Mouse (Mus musculus): Measurements from ENCODE around the gene Fam222b.
"Not testable (repeated sequence)": the region's sequence is repeated elsewhere in the genome, so short reads cannot be mapped to it uniquely, and the experiment has no call there.

Gene Fam222b

DNA sequence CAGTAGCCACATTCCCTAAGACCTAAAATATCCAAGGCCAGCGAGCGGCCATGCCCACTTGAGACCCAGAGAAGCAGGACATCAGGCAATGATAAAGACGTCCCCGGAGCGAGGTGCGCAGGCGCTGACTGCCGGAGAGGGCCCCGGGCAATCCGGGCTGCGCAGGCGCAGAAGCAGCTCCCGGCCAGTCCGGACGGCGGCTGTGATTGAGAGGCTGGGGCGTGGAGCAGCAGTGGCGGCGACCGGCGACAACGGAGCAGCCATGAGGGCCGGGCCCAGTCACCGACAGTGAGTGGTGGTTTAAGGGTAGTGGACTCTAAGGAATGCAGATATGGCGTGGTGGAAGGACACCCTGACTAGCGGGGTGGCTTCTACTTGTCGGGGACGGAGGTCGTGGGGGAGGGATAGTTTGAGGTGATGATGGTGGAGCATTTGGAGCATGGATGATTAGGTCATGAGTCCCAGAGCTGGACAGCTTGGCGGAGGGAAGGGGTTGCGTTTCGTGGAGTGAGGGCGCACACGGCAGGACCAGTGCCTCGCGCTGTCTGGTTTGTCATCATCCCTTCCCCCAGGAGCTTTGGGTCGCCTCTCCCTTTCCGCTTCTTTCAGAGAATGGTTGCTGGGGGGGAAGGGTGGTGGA, at the start of gene Fam222b:
Gene Fam222b, plus strand, starts transcription at position 157 of the 640 bp plus-strand sequence.
- DNase-seq (ENCODE audit: low spot score) = peak; percentile 83

DNA sequence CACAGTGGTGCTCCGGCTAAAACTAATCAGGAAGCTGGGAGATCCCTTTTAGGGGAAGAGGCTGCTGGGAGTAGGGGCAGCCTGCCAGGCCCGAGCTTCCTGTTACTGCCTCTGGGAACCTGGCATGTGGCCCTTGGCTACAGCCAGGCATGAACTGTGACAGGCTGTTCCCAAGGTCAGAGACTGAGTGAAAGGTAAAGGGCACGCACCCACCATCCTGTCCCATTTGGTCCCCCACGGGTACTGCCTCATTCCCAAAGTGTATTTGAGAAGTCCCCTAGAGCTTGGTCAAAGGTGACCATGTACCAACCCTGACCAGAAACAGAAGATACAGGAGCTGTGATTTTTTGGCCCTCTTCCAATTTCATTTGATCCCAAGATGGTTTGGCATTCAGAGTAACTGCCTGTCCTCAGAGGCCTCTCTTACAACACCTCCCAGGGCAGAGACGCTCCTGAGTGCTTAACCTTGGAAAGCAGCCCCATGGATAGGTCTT, 49.7 kb upstream of the Fam222b start:
- no peak for DNase-seq (ENCODE audit: low spot score)

DNA sequence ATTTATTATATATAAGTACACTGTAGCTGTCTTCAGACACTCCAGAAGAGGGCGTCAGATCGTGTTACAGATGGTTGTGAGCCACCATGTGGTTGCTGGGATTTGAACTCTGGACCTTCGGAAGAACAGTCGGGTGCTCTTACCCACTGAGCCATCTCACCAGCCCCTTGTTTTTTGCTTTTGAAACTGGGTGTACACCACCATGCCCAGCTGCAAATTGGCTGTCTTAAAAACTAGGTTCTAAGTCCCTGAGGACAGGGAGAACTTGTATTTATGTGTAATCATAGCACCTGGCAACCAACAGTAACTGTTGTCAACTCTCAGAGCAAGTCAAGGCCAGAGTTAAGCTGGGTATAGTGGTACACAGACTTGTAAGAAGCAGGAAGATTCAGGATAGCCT, 45.8 kb upstream of the Fam222b start:
- DNase-seq (ENCODE audit: low spot score) = not testable (repeated sequence)

GRCm38 (mm10) chr11:78053078-78053477, 41.4 kb upstream of the Fam222b start:
- no peak for DNase-seq (ENCODE audit: low spot score)

DNA sequence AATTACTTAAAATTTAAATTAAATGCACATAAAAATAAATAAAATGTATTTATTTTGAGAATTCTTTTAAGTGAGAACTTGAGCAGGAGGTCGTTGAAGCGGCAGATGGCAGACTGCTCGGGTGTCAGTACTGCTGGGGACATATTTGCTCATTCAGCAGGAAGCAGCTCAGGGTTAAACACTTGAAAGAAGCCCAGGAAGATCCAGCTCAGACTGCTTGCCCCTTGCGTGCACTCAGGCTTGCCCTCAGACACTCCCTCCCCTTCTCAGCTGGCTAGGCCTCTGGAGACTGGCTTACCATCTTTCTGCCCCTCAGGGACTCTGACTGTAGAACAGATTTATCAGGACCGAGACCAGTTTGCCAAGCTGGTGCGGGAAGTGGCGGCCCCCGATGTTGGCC, 37.5 kb upstream of the Fam222b start:
- no peak for DNase-seq (ENCODE audit: low spot score)

GRCm38 (mm10) chr11:78059833-78060757, 34.4 kb upstream of the Fam222b start:
- peak; percentile 28 for DNase-seq (ENCODE audit: low spot score)

- no peak for DNase-seq (ENCODE audit: low spot score)
Observed at GRCm38 (mm10) chr11:78062563-78062962, 31.9 kb upstream of the Fam222b start.

DNA sequence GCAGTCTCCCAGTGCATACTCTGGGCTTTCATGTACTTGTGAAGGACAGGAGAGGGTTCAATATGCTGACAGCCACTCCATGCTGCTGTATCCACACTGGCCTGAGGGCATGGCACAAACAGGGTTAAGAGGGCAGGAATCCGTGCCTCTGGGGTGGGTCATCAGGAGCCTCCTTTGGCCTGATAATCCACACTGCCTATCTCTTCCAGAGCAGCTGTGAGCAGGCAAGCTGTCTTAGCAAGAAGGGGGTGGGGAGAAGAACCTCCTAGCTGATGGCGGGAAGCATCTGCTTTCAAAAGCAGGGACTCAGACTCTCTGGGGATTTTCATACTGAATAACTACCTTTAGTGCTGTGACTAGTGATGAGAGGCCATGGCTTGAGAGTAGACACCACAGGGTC, 28.6 kb upstream of the Fam222b start:
- DNase-seq (ENCODE audit: low spot score) = no peak

DNA sequence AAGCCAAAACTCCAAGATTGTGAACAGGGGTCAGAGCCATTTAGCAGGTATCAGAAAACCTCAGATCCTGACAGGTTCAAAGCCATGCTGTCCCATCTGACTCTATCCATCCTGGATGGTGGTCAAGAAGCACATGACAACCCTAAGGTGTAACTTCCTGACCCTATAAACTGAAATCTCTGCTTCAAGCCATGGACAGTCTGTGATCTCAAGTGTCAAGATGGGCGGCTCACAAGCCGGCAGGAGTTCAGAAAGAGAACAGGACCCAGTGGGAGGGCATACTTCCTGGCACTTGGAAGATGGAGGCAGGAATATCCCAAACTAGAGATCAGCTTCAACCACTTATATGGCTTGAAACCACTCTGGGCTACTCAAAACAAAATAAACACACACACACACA, 27.8 kb upstream of the Fam222b start:
- DNase-seq (ENCODE audit: low spot score) = no peak

GRCm38 (mm10) chr11:78067566-78067965, 26.9 kb upstream of the Fam222b start:
- no peak for DNase-seq (ENCODE audit: low spot score)

GRCm38 (mm10) chr11:78069130-78069529, 25.3 kb upstream of the Fam222b start:
- DNase-seq (ENCODE audit: low spot score) = no peak

GRCm38 (mm10) chr11:78069646-78070045, 24.8 kb upstream of the Fam222b start:
- DNase-seq (ENCODE audit: low spot score) = no peak

DNA sequence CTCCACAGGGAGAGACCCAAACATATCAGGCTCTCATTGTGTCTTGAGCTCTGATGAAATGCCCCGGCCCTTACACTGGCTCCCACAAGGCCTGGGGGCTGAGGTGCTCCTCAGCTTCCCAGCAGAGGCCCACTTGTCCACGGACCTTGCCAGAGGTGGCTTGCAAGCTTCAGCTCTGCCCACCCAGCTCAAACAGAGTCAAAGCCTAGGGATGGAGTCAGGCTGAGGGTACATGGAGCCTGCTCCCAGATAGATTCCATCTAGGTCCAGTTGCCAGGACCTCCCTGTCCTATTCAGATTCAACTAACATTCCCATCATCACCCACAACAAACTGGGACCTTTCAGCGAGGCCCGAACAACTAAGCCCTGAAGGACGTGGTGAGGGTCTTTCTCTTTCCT, 22.5 kb upstream of the Fam222b start:
- DNase-seq (ENCODE audit: low spot score) = no peak

GRCm38 (mm10) chr11:78072425-78073130, 21.9 kb upstream of the Fam222b start:
- DNase-seq (ENCODE audit: low spot score) = no peak

GRCm38 (mm10) chr11:78073577-78074276, 20.7 kb upstream of the Fam222b start:
- no peak for DNase-seq (ENCODE audit: low spot score)

DNA sequence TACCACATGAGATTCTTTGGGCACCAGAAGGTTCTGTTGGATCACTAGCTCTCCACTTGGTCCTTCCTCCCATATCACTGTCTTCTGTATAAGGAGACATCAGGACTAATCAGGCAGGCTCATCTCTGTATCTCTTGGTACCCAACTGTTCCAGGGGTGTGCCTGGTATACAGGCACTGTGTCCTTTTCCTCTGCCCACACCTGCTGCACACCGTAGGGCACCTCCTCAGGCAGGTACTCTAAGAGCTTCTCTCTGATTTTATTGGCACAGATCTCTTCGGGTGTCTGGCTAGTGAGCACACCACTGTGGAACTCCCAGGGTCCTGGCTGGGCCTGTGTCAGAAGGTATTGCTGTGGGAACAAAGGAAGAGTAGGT, 20.2 kb upstream of the Fam222b start:
- no peak for DNase-seq (ENCODE audit: low spot score)

- DNase-seq (ENCODE audit: low spot score) = no peak
Observed at GRCm38 (mm10) chr11:78074666-78075065, 19.8 kb upstream of the Fam222b start.

- DNase-seq (ENCODE audit: low spot score) = peak; percentile 68
Observed at GRCm38 (mm10) chr11:78079961-78080921, 14.2 kb upstream of the Fam222b start, which contains the start of gene Eral1. Gene Eral1 (minus strand): TSS chr11:78080383.

DNA sequence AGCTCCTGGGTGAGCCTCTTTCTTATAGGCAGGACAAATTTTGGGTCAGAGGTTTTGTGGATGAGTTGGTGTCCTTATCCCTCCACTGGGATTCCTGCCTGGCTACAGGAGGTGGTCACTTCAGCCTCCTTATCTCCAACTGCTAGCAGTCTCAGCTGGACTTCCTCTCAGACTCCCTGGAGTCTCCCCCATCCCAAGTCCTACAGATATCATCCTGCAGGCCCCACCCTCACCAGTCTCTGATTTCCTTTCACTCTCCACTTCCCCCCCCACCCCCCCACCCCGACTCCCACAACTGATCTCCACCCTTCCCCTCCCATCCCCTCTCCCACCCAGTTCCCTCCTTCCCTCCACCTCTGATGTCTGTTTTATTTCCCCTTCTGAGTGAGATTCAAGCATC, 10.9 kb upstream of the Fam222b start:
- DNase-seq (ENCODE audit: low spot score) = no peak

DNA sequence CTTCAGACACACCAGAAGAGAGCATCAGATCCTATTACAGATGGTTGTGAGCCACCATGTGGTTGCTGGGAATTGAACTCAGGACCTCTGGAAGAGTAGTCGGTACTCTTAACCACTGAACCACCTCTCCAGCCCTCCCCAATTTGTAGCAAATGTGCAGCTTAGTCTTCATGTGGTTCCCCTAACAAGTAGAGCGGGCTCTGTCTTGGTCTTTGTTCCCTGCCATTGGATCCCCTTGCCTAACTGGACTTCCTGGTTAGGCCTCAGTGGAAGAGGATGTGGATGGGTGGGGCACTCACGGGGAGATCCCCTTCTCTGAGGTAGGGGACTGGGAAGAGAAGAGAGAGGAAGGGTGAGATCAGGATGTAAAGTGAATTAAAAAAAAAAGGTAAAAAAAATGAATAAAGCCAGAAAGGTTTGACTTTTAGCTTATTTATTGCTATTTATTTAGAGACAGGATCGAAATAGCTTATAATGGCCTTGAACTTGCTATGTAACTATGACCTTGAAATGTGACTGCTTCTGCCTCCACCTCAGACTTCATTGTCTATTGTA, 7.5 kb upstream of the Fam222b start:
- DNase-seq (ENCODE audit: low spot score) = no peak
